Mouse (Mus musculus) layer of hippocampus, postnatal 36 days (tissue): Measurements from ENCODE around the gene Prepl. TPM values are rescaled to one million over a fixed set of nuclear protein-coding genes. Genes with fewer than 3 reads are reported as not detected.

Experiments used
- DNase-seq, 2 experiments: peaks; one replicate each; pipeline ENCODE4 v3.0.0; 2022
- total RNA-seq, 2 experiments: library from RNA; stranded (reverse); gene quantifications; 2 replicates each; pipeline ENCODE4 v1.2.3; 2021

Gene Prepl
- total RNA-seq: 100 to 1,000 TPM; 346 to 372 TPM

DNA sequence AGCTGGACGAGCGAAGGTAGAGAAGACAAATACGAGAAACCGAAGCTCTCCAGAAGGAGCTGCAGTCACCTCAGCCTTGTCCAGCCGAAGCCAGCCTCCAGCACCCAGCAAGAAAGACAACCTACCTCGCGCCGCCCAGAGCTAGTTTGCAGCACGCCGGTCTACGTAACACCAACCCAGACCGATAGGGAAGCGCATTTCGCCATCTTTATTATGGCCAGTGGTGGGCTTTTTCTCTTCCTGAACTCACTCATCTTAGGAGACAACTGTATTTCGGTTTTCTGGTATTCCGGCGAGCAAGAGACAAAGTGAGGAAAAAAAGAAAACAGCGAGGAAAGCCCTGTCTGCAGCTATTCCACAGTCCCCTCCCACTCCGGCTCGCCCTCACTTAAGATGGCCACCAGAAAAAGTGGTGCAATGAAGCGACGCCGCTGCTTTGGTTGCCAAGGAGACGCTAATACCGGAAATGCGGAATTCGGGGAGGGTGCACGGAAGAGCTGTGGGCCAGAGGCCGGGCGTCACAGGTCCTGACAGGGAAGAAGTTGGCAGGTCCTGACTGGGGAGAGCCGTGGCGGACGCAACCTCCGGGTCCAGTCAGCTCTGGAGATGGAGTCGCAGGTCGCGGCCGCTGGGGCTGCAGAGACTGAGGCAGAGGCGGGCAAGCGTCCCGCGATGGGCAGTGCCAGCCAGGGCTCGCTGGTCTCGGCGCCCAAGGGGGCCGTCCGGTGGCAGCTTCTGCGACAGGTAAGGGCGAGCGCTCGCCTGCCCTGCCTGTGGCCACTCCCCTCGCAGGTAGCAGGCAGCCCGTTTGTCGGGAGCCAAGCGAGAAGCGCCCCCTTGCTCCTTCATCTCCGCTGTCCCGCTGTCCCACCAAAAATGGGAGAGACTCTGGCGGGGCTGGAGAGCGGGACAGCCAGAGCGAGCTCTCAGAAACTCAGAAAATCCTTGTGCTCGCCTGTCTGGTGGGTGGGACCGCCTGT lies at the start of gene Prepl, which contains the start of gene Camkmt:
Gene Prepl (minus strand): TSS at position 122 of the 980 bp plus-strand sequence.
Gene Camkmt (plus strand): TSS at position 433 of the 980 bp plus-strand sequence.
- peak; percentile 94 for DNase-seq

DNA sequence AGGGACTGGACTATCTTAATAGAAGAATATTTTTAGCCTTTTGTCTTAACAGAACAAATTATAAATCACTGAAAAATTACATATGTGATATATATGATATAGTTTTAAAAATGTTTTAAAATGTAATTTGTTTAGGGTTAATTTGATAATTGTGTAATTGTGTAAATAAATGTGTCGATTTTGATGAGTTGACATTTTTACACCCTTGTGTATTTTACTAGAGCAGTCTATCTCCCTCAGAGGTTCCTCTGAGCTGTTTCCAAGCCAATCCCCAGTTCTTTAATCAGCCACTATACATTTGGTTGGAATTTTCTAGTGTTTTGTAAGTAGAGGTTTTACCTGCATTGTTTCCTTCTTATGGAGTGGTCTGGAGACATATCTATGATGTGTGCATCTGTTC lies 48.4 kb upstream of the Prepl start:
- no peak for DNase-seq

DNA sequence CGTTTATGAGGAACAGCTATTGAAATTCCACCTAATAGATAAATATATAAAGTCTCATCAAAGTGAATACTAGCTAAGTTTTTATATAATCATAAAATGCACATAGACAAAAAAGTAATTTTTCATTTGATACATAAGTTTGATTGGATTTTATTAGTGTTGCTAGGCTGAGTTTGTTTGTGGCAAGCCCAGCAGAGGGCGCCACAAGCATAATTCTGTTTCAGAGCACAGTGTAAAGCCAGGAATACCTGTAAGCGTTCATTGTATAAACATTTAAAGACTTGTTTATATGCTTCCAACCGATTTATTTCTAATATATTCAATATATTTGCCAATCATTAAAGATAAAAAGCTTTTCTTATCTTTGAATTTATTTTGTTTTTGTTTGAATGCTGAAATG lies 26.6 kb upstream of the Prepl start:
- peak; percentile 37 to 54 for DNase-seq

DNA sequence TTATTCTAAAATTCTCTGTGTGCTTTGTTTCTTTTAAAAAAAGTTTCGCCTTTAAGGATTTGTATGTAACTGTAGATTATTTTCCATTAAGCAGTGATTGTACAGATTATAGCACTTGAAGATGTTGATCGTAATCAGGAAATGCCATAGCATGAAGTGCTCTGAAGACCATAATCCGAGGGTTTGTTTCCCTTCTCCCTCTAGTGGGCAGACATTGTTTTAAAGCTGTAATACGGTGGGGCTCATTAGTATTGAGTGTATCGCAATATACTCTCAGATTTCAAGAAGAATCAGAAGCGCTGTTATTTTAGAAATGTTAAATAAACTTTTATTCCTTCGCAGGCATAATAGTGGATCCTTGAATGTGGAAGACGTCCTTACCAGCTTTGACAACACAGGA lies 23.4 kb upstream of the Prepl start:
- no peak for DNase-seq

DNA sequence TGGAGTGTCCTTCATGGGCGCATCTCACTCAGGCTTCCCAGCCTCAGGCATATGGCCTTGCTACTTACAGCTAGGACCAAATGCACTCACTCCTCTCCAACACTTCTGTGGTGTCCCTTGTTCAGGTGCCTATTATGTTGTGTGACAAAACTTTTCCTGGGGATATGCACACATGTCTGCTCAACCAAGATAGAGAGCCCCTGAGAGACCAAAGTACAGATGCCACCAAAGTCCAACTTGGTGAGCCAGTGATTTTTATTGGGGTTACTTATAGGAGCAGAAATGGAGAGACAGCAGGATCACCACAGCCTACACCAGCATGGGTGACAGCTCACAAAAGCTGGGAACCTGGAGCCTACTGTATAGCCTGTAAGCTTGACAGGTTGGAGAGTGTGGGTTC lies 20.6 kb upstream of the Prepl start:
- no peak for DNase-seq

DNA sequence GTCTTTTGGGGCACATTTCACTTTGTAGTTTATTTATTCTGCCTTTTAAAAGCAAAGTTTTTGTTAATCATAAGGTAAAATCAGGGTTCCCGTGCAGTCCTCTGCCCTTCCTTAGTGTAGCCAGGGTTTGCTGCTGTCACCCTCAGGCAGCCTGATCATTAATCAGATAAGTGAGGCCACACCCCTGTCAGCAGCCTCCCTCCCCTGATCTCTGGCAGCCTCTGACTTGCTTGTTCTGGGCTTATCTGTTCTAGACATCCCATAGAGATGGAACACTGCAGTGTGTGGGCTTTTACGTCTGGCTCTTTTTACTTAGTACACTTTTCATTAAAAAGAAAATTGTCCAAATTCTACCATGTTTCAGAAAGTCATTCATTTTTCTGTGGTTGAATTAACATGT lies 13.3 kb upstream of the Prepl start:
- DNase-seq: no peak

DNA sequence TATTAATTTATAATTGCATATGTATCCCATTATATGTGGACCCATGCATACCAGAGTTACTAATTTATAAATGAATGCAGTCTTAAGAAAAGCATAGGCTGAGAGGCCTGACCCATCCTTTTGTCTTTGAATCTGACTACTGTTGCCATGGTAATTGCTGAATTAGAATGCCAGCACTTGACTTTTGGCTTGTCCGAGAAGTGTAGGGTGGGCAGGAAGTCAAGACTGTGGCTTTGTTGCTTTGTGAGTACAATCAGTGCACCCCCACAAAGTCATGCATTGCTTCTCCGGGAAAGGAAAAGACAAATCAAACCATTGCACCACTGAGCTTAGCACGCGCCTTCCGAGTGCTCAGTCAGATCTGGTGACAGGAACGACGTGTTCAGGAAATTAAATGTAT lies 11.7 kb upstream of the Prepl start:
- DNase-seq: no peak

DNA sequence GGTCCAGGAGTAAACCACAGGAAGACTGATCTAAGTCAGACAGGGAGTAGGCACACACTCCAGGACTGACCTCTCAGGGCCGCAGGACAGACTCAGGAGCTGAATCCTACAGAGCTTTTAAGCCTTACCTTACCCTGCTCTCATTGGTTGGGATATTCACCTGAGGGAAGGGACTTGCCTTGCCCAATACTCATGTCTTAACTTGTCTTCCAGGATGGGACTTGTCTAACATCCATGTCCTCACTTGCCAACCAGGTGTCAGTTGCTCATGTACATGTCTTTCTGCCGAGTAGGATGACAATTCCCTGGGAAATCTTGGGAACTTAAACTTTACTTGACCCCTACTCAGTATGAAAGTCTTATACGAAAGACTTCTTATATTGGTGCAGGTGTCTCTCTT lies 10.2 kb upstream of the Prepl start:
- no peak for DNase-seq

DNA sequence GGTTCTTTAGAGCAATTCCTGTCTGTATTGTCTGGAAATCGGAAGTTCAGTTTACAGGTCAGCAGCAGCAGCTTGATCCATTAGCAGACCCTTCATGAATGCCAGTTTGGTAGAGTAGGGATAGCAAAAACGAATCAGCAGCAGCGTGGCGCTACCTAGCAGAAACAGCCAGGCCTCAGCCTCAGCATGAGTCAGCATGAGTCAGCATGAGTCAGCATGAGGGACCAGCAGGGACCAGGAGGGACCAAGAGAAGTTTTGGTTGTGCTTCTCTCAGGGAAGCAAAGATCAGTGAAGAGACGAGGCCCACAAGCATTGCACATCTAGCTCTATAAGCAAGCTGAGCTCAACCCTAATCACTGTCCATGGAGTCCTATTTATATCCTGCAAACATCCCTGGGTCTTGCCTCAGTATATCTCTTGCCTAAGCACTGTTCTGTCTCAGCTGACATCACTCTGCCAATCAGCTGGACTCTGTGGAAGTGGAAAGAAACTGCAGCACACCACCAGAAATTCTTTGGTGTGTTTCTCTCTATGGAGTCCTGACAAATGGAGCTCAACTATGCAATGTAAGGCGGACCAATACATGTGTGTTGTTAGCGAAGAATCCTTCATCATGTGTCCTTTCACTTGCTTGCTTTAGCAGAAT lies 8.8 kb upstream of the Prepl start:
- DNase-seq: no peak

DNA sequence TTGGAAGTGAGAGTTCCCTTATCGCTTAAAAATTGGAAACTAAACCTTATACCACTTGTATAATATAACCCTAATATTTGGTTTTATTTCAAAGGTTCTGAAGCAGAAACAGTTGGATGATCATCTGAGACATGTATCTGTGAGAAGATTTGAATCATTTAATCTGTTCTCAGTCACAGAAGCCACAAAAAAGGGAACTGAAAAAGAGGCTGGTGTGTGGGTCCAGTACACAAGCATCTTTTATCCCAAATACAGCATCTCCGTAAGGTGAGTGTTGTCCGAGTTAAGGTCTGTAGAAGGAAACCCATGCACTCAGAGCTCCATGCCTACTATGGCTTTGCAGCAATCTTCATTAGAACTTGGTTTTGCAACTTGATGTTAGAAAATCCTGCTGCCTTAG lies 6.4 kb upstream of the Prepl start:
- DNase-seq: no peak

DNA sequence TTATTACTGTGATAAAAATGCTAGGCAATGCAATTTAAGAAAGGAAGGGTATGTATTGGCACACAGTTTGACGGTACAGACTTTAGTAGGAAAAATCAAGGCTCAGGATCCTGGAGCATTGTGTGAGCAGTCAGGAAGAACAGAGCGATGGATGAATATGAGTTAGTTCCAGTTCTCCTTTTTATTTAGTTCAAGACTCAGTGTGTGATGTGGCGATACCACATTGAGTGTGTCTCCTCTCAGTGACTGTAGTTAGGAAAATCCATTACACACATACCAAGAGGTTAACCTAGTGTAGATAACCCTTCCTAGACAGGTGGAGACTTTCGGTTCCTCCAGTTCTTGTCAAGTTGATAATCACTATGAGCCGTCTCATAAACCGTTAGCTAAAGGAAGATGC lies 1.7 kb upstream of the Prepl start:
- DNase-seq: no peak

DNA sequence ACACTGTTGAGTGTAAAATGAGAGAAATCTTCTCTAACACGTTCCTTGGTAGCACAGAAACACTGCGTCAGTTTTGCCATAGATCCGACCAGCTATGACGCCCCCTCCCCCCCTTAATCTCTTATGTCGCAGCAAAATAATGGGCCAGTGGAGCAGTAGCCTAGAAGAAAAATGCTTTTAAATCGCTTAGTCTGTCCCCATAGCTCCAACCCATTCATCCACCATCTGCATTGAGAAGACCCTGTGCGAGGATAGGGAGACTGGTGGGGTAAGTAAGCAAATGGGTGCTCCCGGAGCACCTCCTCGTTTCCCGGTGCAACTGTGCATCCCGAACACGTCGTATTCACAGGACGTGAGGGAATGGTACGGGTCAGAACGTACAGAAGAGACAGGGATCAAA lies 420 bp downstream of the Prepl start:
- DNase-seq: no peak

DNA sequence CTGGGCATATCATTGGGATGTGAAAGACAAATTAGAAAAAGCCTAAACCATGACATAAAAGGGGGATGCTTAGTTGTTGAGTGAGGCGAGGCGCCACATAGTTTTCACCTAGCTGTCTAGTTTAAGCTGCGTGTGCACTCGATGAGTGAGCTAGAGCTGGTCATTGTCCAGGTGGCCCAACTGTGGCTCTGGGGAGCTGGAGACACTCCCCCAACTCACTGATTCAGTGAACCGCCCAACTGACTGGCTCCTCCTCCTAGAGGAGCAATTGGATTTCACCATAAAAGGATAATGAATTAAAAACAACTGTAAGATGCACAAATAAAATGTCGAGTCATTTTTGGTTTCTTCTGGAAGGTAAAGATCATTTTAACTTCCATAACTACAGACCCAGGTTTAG lies 1.0 kb downstream of the Prepl start:
- DNase-seq: no peak

DNA sequence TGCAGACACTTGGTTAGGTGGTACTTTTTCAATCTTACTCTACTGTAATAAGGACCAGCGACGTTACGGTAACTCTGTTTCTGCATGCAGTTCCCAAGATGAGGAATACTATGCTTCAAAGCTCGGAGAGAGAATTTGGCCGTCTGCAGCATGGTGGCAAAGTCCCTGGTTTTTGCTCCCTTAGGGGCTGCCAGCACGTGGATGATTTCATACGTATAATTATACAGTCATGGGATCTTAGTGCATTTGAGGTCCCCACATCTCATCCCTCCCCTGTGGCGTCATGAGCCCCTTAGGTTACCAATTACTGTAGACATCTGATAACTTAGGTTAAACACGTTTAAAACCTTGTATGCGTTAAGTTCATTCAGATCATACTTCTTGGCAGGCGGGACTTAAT lies 1.6 kb downstream of the Prepl start:
- no peak for DNase-seq

DNA sequence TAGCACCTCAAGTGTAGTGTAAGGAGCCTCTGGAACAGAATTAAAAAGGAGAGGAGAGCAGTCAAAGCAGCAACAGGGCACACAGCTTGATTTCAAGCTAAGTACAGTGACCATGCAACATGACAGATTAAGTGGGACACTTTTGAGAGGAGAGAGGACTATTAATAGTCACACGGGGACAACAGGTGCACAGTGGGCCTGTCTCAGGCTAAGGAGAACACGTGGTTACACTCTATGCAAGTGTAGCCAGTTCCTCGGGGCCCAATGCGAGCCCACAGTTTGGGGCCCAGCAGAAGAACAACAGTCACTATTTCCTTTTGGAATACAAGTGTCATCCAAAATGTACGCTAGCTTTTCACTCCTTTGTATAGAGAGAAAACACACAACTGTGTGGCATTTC lies 2.5 kb downstream of the Prepl start:
- no peak for DNase-seq

DNA sequence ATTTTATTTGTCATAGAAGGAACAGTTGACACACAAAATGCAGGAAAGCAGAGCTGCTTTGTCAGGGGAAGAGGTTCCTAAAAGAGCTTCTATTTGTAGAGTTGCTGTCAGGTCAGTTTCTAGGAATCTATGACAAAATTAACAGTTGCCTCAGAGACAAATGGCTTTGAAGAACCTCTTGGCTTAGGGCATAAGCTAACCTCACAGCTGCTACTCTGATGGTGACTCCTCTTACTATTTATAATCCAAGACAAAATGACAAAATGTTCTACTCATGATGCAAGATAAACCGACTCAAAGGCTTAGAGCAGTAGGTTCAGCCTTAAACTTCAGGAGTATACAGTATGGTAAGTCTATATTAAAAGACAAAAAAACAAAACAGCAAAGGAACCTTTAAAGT lies 3.5 kb downstream of the Prepl start:
- no peak for DNase-seq

DNA sequence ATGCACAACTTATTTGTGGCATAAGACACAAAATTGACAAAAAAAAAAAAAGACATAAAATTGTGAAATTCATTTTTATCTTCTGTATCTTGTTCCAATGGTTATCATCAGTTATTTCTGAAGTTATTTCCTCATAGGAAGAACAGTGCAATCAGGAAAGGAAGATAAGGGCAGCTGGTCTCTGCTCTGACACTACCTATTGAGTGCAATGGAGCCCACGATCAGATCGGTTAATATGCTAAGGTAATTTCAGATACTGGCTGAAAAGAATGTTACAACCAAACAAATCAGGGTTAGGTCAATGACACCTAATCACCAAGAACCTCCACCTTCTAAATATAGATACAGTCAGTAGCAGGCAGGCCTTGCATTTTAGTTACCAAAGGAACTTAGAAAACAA lies 4.7 kb downstream of the Prepl start:
- DNase-seq: no peak

DNA sequence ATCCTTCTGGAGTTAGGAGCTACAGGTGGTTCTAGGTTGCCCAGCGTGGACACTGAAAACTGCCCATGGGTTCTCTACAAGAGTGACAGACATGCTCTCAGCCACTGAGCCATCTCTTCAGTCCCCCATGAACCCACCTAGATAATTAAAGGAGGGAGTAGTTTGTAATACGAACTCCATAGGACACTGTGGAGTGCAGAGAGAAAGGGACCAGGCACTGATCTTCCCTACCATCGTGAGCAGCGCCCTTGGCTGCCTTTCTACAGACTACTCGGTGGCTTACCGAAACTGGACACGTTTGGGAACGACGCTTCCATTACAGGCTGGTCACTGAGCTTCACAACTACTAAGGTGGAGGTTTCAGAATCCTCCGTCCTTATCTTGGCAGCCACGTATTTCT lies 9.3 kb downstream of the Prepl start:
- no peak for DNase-seq

DNA sequence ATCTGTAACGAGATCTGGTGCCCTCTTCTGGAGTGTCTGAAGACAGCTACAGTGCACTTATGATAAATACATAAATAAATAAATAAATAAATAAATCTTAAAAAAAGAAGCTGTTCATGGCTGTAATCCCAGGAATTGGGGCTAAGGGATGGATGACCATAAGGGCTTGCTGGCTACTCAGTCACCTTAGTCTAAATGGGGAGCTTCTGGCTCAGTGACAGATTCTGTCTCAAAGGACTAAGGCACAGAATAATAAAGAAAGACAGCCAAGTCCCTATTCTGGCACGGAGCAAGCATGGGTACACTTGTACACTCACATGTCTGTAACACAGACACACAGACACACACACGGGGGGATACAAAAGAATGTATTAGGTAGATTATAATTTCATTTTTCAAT lies 10.8 kb downstream of the Prepl start:
- no peak for DNase-seq

DNA sequence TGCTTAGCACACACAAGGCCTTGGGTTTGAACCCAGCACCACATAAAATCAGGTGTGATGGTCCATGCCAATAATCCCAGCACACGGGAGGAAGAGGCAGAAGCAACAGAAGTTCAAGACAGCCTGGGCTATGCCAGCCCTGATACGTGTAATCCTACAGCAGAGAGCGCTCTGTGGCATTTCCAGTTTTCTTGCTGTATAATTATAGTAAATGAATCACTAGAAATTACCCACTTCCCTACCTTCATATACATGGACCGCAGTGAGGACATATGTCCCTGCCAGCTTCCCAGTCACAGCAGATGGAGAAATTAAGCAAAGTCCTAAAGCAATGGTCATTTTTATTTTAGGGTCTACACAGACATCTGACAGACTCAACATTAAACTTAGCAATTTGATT lies 16.0 kb downstream of the Prepl start:
- no peak for DNase-seq

DNA sequence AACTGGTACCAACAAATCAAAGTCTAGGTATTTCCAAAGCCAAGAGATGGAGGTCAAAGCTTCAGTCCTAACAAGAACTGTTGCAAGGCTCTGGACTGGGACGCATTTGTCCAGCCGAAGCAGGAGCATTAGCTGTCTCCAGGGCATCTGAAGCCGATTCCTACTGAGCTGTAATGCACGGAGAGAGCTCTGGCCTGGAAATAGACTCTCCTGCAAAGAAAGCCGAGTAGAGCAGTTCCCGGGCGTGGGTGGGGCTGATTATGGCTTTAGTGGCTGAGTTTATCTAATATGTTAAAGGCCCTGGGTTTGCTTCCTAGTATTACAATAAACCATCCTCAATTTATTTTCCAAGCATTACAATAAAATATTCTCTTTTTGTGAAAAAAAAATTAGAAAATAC lies 16.8 kb downstream of the Prepl start:
- no peak for DNase-seq

DNA sequence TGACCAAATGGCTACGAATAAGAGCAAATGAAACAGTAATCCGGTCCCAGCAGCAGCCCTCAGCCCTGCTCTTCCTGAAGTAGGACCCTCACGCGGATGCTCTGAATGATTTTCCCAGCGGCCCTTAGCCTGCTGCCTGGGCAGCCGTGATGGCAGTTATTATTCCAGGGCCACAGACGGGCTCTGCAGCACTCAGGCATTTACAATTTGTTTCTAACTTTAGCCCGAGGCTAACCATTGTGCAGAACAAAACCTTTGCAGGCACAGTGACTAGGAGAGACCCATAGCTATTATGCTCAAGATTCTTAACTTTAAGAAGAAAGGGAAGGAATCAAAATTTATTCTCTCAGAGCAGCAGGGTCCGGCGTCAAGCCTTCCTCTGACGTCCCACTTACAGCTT lies 17.7 kb downstream of the Prepl start:
- no peak for DNase-seq

DNA sequence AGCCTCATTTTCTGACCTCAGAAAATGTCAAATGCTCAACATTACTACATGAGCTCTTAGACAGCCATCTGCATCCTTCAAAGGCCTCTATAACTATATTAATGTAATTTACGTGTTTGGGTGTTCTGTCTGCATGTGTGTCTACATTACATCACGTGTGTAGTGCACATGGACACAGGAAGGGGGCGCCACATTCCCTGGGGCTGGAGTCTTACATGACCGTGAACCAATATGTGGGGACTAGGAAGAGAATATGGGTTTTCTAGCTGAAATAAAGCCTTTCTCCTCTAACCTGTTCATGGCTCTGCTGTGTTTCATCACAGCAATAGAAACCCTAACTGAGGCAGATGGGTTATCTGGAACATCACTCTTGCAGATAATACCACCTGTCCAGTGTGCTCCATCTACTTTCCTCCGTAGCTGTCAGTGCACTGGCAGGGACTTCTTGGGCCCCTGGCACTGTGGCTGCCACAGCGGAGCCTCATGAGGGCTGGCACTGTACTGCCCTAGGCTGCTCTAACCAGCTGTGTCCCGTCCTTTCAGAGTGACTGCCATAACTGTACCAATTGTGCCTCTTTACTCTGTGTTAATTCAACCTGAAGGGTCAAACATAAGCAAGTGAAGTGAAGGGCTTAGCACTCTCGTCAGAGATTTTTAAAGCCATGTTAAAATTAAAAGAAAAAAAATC lies 18.8 kb downstream of the Prepl start:
- DNase-seq: no peak
